Mouse (Mus musculus) stomach, embryonic 14.5 days (tissue): ENCODE data around the gene Gm11027. TPM values are rescaled to one million over a fixed set of nuclear protein-coding genes. Genes with fewer than 3 reads are reported as not detected.

Experiments used
- ATAC-seq: fragments of 200-750 bp; cut with Nextera tagmentation; 2 replicates; pipeline ENCODE4 v1.8.0; 2017; ENCODE audit warnings: low read depth, moderate TSS enrichment; ENCODE audit not compliant: insufficient number of reproducible peaks, insufficient read depth, low FRiP score
- H3K27ac ChIP-seq: fragments of 300-500 bp; sonication (generic); 2 replicates; pipeline ENCODE4 v1.5.1; 2014; ENCODE audit warnings: mild to moderate bottlenecking, low read length, moderate library complexity, mixed read lengths
- H3K27me3 ChIP-seq: fragments of 300-500 bp; sonication (generic); 2 replicates; pipeline ENCODE4 v1.6.1; 2014; ENCODE audit warnings: low read length, control low read depth, mixed read lengths; ENCODE audit not compliant: control insufficient read depth, insufficient read depth
- H3K36me3 ChIP-seq: fragments of 300-500 bp; sonication (generic); 2 replicates; pipeline ENCODE4 v1.6.1; 2014; ENCODE audit warnings: mild to moderate bottlenecking, control low read depth, low read length, moderate library complexity, mixed read lengths; ENCODE audit not compliant: control insufficient read depth, insufficient read depth
- H3K4me1 ChIP-seq: fragments of 300-500 bp; sonication (generic); 2 replicates; pipeline ENCODE4 v1.6.1; 2014; ENCODE audit warnings: low read length, control low read depth, mixed read lengths; ENCODE audit not compliant: control insufficient read depth, insufficient read depth
- H3K4me2 ChIP-seq: fragments of 300-500 bp; sonication (generic); replicated peaks from 2 replicates; pipeline ENCODE4 v1.6.1; 2014; ENCODE audit warnings: low read depth, low read length, control low read depth
- H3K4me3 ChIP-seq: fragments of 300-500 bp; sonication (generic); 2 replicates; pipeline ENCODE4 v1.5.1; 2014; ENCODE audit warnings: low read depth, low read length, control low read depth
- H3K9ac ChIP-seq: fragments of 300-500 bp; sonication (generic); replicated peaks from 2 replicates; pipeline ENCODE4 v1.6.1; 2014; ENCODE audit warnings: low read depth, mild to moderate bottlenecking, control low read depth, low read length, moderate library complexity, mixed read lengths
- H3K9me3 ChIP-seq: fragments of 300-500 bp; sonication (generic); 2 replicates; pipeline ENCODE4 v1.6.1; 2016; ENCODE audit warnings: low read depth, low read length, control low read depth; ENCODE audit not compliant: control insufficient read depth
- WGBS: fragments of 180-500 bp; shearing (Covaris S2); extraction: QIAGEN DNeasy Blood & Tissue Kit; methylation state at CpG from one replicate; pipeline ENCODE4 v1.1.7; 2014; 5-methylcytosine and 5-hydroxymethylcytosine counted together
- polyA plus RNA-seq: library from polyadenylated mRNA; unstranded; fragments of >200 nt; fragmentation: Nextera tagmentation; extraction: Ambion mirVana; gene quantifications from 2 replicates; pipeline ENCODE4 v1.2.1, GENCODE M21; 2014

Gm11027 gene
- polyA plus RNA-seq, 1 experiment from 2014 or later = not detected

- peak; percentile 50 for ATAC-seq
- Histone ChIP-seq H3K4me3 (peak overlapping the region; percentile 97), H3K27me3 (no peaks in the 10 kb centered on the region), H3K4me1 (no peaks in the 10 kb centered on the region), H3K4me2 (peak overlapping the region; percentile 58), H3K36me3 (no peaks in the 10 kb centered on the region), H3K9ac (peak overlapping the region; percentile 92), H3K27ac (peak overlapping the region; percentile 98), H3K9me3 (no peaks in the 10 kb centered on the region)
- under 1% methylated on average over 55 of the region's 55 CpGs for WGBS
These were observed 6.5 kb downstream of the Gm11027 start for GRCm38 (mm10) chr12:116281427-116282281.

- Histone ChIP-seq H3K9ac (no peak overlapping the region), H3K4me1 (no peaks in the 10 kb centered on the region), H3K9me3 (no peaks in the 10 kb centered on the region), H3K27ac (no peak overlapping the region), H3K27me3 (no peaks in the 10 kb centered on the region), H3K4me3 (no peak overlapping the region; the same call in 1 of the 2 replicates), H3K4me2 (peak overlapping the region; percentile 29), H3K36me3 (no peaks in the 10 kb centered on the region)
- WGBS = 87% methylated on average over 2 of the region's 2 CpGs
- ATAC-seq = no peak
These were observed 7.7 kb downstream of the Gm11027 start for GRCm38 (mm10) chr12:116282856-116283255.

GRCm38 (mm10) chr12:116283511-116283910 is 8.3 kb downstream of the Gm11027 start:
- Histone ChIP-seq H3K4me2 (peak overlapping the region; percentile 29; the same call in 1 of the 2 replicates), H3K4me3 (no peak overlapping the region)

GRCm38 (mm10) chr12:116293185-116293584 is 18.0 kb downstream of the Gm11027 start:
- Histone ChIP-seq H3K27me3 (no peaks in the 10 kb centered on the region), H3K27ac (no peak overlapping the region), H3K9ac (no peak overlapping the region), H3K36me3 (no peaks in the 10 kb centered on the region), H3K4me2 (no peak overlapping the region), H3K9me3 (no peaks in the 10 kb centered on the region), H3K4me3 (no peak overlapping the region), H3K4me1 (no peaks in the 10 kb centered on the region)
- ATAC-seq = no peak
- WGBS = 86% methylated on average over 2 of the region's 2 CpGs

More at GRCm38 (mm10) chr12:116283511-116283910, 8.3 kb downstream of the Gm11027 start:
- Histone ChIP-seq H3K9ac (no peak overlapping the region), H3K9me3 (no peaks in the 10 kb centered on the region), H3K36me3 (no peaks in the 10 kb centered on the region), H3K27me3 (no peaks in the 10 kb centered on the region), H3K4me1 (no peaks in the 10 kb centered on the region), H3K27ac (no peak overlapping the region)
- 78% methylated on average over 2 of the region's 2 CpGs for WGBS
- no peak for ATAC-seq

GRCm38 (mm10) chr12:116293599-116294292 is 18.6 kb downstream of the Gm11027 start:
- no peak for ATAC-seq
- 70% methylated on average over 4 of the region's 4 CpGs for WGBS
- H3K36me3 ChIP-seq = no peaks in the 10 kb centered on the region

GRCm38 (mm10) chr12:116299906-116300305 is 24.7 kb downstream of the Gm11027 start:
- H3K9ac ChIP-seq = no peak overlapping the region
- H3K9me3 ChIP-seq = no peaks in the 10 kb centered on the region
- no peaks in the 10 kb centered on the region for H3K36me3 ChIP-seq
- ATAC-seq = peak; percentile 69
- H3K27me3 ChIP-seq = no peaks in the 10 kb centered on the region
- no peak overlapping the region for H3K4me2 ChIP-seq
- H3K4me1 ChIP-seq = no peaks in the 10 kb centered on the region
- no peak overlapping the region for H3K27ac ChIP-seq
- H3K4me3 ChIP-seq = no peak overlapping the region
- WGBS = 86% methylated on average over 2 of the region's 2 CpGs

More at GRCm38 (mm10) chr12:116293599-116294292, 18.6 kb downstream of the Gm11027 start:
- Histone ChIP-seq H3K4me3 (no peak overlapping the region), H3K27ac (no peak overlapping the region), H3K4me1 (no peaks in the 10 kb centered on the region), H3K4me2 (no peak overlapping the region), H3K27me3 (no peaks in the 10 kb centered on the region), H3K9me3 (no peaks in the 10 kb centered on the region), H3K9ac (no peak overlapping the region)

GRCm38 (mm10) chr12:116302181-116302580 is 27.0 kb downstream of the Gm11027 start:
- Histone ChIP-seq H3K36me3 (no peaks in the 10 kb centered on the region), H3K9ac (no peak overlapping the region), H3K4me1 (no peaks in the 10 kb centered on the region), H3K27ac (no peak overlapping the region), H3K27me3 (no peaks in the 10 kb centered on the region), H3K4me3 (no peak overlapping the region), H3K4me2 (no peak overlapping the region), H3K9me3 (no peaks in the 10 kb centered on the region)
- no peak for ATAC-seq

- 32% methylated on average over 1 of the region's 1 CpGs for WGBS
These were observed 30.9 kb downstream of the Gm11027 start for GRCm38 (mm10) chr12:116306042-116306441.

More at GRCm38 (mm10) chr12:116306042-116306441, 30.9 kb downstream of the Gm11027 start:
- Histone ChIP-seq H3K9me3 (no peaks in the 10 kb centered on the region), H3K27ac (no peak overlapping the region), H3K4me2 (no peak overlapping the region), H3K4me3 (no peak overlapping the region), H3K36me3 (no peaks in the 10 kb centered on the region), H3K9ac (no peak overlapping the region), H3K27me3 (no peaks in the 10 kb centered on the region), H3K4me1 (0 out of 2 replicates have a peak, but pooled peaks cover 3% of the 10 kb centered on the region)
- no peak for ATAC-seq
